Mouse (Mus musculus): Measurements from ENCODE around the gene Htra1. TPM values are rescaled to one million over a fixed set of nuclear protein-coding genes. Genes with fewer than 3 reads are reported as not detected.

Htra1 gene
- polyA plus RNA-seq, 1 experiment = 171 TPM

DNA sequence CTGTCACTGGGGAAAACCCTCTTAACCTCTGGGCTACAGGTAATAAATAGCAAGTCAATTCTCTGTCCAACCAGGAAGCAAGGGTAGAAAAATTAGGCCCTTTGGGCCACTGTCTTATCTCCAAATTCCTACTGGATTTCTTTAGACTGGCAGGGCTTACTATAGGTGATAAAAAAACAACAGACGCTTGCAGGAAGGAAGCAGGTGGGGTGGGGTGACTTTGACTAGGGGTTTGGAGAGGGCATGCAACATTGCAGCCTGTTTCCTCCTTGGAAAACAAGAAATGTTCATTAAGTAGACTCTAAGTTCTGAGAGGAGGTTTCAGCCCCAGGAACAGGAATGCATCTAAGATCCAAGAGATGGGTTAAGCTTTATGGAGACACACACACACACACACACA lies 88.9 kb downstream of the Htra1 start:
- Histone ChIP-seq H3K27ac (ENCODE audit: insufficient read depth, low read length) (no peak overlapping the region), H3K4me1 (ENCODE audit: control insufficient read depth, insufficient read depth, low read length) (no peaks in the 10 kb centered on the region), H3K4me3 (ENCODE audit: insufficient read depth, low read length) (no peak overlapping the region)
- TF ChIP-seq CTCF (IDR thresholded peaks at IDR 0.05; ENCODE audit: extremely low read depth, insufficient read depth, low read length) = no peak
- no peak for TF ChIP-seq POLR2A (IDR thresholded peaks at IDR 0.05; ENCODE audit: extremely low read depth, insufficient read depth, low read length)

GRCm38 (mm10) chr7:131027557-131027956 lies 91.6 kb downstream of the Htra1 start:
- Histone ChIP-seq H3K27ac (ENCODE audit: insufficient read depth, low read length) (no peak overlapping the region), H3K4me3 (ENCODE audit: insufficient read depth, low read length) (no peak overlapping the region), H3K4me1 (ENCODE audit: control insufficient read depth, insufficient read depth, low read length) (no peaks in the 10 kb centered on the region)
- TF ChIP-seq CTCF (IDR thresholded peaks at IDR 0.05; ENCODE audit: extremely low read depth, insufficient read depth, low read length) = no peak
- TF ChIP-seq POLR2A (IDR thresholded peaks at IDR 0.05; ENCODE audit: extremely low read depth, insufficient read depth, low read length) = no peak

GRCm38 (mm10) chr7:131031755-131032154 lies 95.8 kb downstream of the Htra1 start, which contains the start of gene Dmbt1:
Gene Dmbt1 (plus strand): TSS chr7:131032053.
- Histone ChIP-seq H3K4me3 (ENCODE audit: insufficient read depth, low read length) (no peak within 1 kb of the TSS), H3K4me1 (ENCODE audit: control insufficient read depth, insufficient read depth, low read length) (no peaks in the 10 kb centered on the region; the same call in 1 of the 2 replicates), H3K27ac (ENCODE audit: insufficient read depth, low read length) (no peak within 1 kb of the TSS)
- TF ChIP-seq CTCF (IDR thresholded peaks at IDR 0.05; ENCODE audit: extremely low read depth, insufficient read depth, low read length) (no peak), POLR2A (IDR thresholded peaks at IDR 0.05; ENCODE audit: extremely low read depth, insufficient read depth, low read length) (no peak)

Other genes with a start within 250 kb of the Htra1 start
- gene Btbd16, start 162.0 kb upstream of the Htra1 start, polyA plus RNA-seq (2012; rRNA removed) = 0.68 and 0.86 TPM in 2 replicates
- gene Plekha1, start 70.4 kb upstream of the Htra1 start, polyA plus RNA-seq (2012; rRNA removed) = 110 and 111 TPM in 2 replicates
- 0.02 TPM in 1 of 2 replicates, not detected in the other for gene Dmbt1, start 95.9 kb downstream of the Htra1 start, polyA plus RNA-seq (2012; rRNA removed)
- not detected in 2 replicates for gene 4933402N03Rik, start 210.2 kb downstream of the Htra1 start, polyA plus RNA-seq (2012; rRNA removed)
- 0.04 TPM in 2 replicates for gene 5430419D17Rik, start 238.3 kb downstream of the Htra1 start, polyA plus RNA-seq (2012; rRNA removed)